Mouse (Mus musculus): Measurements from ENCODE around the gene Kidins220.

The Kidins220 gene

DNA sequence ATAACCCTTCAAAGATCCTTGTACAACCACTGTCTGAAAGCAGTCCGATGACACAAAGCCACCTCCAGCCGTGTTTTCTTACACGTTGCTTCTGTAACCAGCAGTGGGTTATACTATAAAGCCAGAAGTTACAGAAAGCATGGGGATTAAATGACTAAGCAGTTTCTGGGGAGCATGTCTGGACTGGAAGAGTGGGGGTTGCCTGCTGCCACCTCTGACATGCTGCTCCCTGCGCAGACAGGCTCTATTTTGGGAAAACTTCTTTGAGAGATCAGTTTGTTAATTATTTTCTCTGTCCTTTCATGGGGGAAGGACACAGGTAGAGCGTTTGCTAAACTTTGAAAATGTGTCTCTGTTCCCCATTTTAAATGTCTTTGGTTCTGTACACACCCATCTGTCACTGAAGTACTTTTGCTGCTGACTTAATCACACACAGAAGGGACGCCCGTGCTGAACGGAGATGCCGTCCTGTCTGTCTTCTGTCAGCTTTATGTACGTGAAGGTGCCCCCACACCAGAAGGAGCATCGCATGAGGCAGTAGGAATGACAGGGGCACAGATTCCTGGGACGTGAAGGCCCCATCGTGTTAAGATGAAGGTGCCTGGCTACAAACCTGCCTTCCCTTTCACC is 11.2 kb upstream of the Kidins220 start:
- no peak for DNase-seq (ENCODE audit: low read depth)

DNA sequence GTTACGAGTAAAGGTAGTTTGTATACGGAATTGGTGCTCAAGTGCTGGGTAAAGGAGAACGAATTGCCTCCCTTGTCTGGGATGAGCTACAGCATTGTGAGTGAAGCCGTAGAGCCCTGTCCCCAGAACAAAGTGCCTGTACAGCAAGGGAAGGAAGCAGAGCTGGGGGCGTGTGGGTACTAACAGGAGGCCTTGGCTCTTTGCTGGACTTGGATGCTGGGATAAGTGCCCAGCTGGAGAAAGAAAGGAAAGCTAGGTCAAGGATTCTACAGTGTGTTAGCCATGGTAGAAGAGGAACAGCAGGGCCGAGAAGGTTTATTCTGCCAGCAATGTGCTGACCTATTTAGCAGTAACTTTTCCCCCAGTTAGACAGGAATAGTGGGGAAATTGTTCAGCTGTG is 9.3 kb upstream of the Kidins220 start:
- DNase-seq (ENCODE audit: low read depth): no peak

DNA sequence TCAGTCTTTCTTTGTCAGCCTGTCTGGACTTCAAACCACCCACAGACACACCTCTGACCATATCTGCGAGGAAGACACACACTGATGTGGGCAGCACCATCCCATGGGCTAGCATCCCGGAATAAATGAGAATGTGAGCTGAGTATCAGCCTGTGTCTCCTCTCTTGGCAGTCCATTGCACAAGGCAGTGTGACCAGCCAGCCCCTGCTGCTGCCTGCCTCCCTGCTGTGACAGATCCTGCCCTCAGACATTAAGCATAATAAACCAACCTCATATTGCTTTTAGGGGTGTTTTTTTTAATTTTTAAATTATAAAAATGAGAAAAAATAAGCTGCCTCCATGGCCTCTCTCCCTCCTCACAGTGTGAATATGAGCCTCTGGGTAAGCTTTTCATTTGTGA is 8.7 kb upstream of the Kidins220 start:
- no peak for DNase-seq (ENCODE audit: low read depth)

DNA sequence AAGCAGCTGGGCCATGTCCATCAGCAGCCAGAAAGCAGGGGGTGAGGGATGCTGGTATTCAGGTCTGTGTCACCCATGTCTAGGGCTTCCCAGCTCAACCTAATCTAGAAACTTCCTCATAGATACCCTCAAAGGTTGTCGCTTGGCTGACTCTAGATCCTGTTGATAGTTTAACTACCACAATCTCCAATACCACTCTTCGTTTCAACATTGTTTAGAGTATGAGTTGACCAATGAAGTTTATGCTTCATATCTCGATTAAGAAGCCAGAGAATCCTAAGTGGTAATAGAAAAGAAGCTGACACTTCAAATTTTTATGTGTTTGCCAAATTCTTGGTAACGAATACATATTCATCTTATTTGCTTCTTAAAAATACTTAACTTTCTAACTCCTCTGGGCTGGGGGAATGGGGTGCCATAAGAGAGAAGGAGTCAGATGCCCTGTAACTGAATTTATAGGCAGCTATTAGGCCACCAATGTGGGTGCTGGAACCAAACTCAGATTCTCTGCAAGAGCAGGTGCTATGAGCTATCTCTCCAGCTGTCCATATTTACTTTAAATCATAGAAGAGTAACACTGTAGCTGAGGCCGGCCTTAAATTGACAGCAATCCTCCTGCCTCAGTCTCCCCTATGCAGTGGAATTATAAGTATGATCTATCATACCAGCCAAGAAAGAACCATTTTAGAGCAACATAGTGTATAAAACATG is 3.1 kb upstream of the Kidins220 start:
- no peak for DNase-seq (ENCODE audit: low read depth)

DNA sequence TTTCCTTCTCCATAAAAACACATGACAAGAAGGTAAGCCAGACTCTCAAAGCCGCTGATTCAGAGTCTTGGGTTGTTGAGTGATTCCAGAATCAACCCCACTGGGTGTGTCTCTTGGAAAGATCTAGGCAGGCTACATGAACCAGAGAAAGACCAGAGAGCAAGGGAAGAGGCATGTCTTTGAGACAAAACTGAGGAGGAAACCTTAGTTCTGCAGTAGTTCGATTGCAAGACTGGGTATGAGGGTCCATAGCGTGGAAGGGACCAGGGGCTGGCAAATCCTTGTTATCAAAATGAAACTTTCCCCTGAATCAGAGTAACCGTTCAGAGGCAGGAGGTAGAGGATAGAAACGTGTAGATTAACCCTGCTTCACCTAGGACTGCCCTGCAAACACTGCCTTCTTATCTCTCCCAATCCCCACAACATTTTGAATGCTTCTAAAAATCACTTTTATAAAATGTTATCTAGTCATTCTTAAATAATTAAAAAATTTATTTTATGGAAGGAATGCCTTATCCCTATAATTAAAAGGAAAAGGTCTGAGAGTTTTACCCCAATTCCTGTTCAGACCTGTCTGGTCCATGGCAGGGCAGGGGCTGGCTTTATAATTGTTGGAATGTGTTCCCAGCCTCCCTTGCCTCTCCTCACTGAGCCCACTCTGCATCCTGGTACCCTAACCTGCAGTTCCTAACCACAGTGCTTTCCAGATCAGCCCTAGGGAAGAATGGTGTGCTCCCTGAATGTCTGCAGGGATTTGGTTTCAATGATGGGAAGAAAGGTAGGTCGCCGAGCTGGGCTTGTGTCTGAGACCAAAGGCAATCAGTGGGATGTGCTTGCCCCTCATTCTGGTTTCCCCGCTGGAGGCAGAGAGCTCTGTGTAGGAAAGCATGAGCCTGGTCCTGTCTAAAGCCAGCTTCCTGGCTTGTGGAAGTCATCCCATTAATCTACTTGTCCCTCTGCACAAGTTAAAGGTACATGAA is 2.1 kb upstream of the Kidins220 start:
- DNase-seq (ENCODE audit: low read depth): no peak

DNA sequence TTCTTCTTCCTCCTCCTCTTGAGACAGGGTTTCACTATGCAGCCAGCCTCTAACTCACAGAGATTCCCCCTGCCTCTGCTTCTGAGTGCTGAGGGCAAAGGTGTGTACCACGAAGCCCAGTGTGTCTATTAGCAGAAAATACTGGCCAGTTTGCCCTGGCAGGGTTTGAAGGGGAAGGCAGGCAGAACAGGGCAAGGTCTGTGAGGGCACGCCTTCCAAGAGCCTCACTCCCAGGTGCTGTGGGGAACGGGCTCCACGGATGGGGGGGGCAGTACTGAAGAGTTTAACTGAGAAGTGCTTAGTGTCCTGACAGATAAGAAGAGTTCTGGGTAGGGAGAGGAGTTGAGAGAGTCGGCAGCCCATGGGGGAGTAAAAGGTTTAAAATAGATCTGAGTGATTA is 1.1 kb upstream of the Kidins220 start:
- no peak for DNase-seq (ENCODE audit: low read depth)

DNA sequence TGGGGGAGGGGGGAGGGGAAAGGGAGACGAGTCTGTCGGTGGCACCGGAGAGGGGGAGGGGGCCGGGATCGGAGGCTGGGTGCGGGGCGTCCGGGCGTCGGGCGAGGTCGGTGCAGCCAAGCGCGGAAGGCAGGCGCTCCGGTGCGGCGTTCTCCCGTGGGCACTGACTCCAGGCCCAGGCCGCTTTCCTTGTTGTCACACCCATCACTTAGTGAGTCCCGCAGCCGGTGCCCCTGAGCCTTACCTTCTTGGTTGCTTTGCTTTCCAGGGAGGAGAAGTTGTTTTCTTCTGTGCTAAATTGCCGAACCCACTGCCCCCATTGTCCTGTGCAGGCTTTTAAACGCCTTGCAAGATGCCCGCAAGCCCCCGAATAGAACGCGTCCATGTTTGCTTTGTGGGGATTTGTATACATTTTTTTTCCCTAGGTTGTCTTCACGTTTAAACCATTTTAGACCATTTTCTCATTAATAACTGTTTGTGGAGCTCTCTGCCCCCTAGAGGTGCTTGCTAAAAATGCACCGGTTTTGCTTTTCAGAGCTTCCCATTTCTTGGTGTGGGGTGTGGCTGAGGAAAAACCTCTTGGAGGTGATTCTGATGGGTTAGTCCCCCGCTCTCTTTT is 499 bp downstream of the Kidins220 start:
- peak; percentile 71 for DNase-seq (ENCODE audit: low read depth)

DNA sequence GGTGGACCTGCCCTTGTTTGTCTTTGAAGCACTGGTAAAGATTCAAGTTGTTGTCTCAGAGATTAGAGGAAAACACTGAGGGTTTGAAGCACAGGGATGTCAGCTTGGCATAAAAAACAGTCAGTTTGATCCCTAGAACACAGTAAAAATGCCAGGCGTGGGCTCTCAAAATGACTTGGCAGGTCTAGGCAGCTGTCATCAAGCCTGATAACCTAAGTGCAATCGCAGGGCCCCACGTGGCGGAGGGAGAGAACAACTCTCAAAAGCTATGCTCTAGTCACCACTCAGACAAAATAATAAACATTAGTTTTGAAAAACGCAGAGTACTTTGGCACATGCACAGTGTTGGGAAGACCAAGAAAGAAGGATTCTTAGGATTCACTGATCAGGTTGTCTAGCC is 10.5 kb downstream of the Kidins220 start:
- no peak for DNase-seq (ENCODE audit: low read depth)

DNA sequence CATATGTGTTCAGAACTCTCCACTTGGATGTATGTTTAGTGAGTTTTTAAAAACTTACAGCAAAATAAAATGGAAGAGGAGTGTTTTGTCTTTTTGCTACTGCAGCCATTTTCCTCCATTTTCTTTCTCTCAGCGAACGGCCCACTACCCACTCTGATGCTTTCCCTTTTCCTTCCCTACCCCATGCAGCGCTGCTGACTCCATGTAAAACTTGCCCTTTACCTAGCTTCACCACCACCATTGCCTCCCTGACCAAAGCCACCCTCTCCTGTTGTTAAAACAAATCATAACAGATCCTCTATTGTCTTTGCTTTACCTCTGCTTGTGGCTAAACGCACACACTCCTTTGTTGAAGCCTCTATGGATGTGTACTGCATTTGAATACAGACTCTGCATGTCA is 20.6 kb downstream of the Kidins220 start:
- DNase-seq (ENCODE audit: low read depth): no peak

DNA sequence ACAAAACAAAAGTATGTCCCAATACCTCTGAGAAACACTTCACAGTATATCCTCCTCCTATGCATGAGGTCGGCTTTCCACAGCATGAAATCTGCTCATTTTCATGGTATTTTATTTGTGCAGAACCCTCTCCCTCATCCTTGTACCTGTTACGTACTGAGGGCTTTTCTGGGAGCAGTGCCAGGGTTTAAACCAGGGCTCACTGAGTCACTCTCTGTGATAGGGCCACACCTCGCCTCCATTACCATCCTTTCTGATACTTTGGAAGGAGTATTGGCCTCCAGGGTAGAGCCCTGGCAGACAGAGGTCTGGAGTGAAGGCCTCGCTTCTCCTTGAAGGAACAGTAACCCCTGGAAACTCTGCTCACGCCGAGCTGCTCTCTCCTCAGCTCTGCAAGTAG is 30.6 kb downstream of the Kidins220 start:
- no peak for DNase-seq (ENCODE audit: low read depth)

DNA sequence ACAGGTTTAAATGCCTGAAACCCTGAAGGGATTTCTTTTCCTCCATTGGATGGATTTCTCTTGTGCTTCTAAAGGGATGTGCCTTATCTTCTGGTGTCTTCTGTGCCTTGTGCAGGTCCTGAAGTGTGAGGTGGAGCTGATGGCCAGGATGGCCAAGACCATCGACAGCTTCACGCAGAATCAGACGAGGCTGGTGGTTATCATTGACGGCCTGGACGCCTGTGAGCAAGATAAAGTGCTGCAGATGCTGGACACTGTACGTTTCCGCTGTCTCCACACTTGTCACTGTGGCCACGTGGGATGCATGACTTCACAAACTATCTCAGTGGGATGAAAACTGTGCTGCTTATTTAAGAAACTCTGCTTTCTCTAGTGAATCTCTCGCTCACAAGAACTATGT is 35.2 kb downstream of the Kidins220 start:
- DNase-seq (ENCODE audit: low read depth): no peak

DNA sequence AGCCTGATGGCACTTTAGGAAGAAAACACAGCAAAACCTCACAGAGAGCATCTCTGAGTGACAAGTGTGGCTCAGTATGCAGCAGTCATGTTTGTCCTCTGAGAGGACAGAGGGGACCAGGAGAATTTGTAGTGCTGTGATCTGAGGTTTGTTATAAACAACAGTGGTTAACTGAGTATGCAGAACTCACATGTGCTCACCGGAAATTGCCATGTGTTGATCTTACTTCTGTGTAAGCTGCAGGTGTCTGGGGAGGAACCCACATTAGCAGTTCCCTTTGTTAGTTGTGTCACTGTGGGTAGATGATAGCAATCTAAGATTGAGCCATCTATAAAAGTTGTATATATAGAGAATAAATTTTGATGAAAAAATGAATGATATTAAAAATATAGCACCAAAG is 35.7 kb downstream of the Kidins220 start:
- no peak for DNase-seq (ENCODE audit: low read depth)

DNA sequence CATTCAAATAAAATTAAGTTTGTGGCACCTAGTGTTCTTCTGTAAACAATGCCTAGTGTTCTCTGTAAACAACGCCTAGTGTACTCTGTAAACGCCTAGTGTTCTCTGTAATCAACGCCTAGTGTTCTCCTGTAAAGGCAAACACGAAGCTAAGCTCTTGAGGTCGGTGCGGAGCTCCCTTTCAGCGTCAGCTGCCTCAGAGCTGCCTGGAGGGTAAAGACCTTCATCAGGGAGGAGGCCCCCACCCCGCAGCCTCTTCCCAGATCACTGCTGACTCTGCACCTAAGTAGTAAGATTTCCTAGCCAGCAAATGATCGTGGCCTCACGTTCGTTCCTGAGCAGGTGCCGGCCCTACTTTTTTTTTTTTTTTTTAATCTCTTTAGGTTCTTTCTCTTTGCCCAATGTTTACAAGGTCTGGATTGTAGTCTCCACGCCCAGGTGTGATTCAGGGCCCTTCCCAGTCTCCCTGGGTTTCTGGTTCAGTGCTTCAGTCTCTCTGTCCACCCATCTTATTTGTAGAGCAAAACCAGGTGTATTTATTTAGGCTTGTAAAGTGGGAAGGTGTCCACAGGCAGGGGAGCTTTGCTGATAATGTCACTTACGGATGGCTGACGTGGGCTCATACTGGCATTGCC is 37.1 kb downstream of the Kidins220 start:
- no peak for DNase-seq (ENCODE audit: low read depth)

DNA sequence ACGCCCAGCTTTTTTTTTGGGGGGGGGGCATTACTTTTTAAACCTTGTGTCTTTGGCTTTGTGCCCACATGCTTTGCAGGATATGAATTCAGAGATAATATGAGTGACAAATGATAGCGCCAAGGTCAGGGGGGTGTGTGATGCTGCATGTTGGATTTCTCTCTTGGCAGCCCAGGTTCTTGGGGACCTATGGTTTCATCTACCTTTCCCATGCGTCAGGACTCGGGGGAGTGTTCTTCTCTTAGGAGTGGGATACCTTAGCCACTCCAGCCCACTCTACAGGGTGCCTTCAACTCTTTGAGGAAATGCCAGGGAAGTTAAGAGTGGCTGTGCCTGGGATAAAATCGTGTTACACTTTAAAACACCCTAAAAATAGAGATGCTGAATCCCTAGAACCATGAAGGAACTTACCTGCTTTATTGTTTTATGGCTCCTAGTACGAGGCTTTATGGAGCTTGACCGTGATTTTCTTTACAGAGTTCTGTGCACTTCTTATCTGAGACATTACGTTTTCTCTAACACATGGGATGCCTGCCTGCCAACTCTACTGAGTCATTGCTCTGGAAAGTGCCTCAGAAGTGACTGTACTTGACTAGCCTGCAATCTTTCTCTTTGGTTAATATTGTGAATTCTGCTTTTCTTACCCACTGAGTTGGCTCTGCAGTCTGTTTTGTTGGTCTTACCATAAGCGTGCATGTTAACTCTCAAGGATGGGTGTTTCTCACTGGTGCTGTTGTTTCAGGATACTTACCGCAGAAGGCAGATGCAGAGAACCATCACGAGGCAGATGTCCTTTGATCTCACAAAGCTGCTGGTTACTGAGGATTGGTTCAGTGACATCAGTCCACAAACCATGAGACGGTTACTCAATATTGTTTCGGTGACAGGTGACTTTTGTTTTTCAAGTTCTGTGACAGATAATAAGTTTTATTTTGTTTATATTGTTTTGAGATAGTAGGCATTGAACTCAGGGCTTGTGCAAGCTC is 38.1 kb downstream of the Kidins220 start:
- no peak for DNase-seq (ENCODE audit: low read depth)

DNA sequence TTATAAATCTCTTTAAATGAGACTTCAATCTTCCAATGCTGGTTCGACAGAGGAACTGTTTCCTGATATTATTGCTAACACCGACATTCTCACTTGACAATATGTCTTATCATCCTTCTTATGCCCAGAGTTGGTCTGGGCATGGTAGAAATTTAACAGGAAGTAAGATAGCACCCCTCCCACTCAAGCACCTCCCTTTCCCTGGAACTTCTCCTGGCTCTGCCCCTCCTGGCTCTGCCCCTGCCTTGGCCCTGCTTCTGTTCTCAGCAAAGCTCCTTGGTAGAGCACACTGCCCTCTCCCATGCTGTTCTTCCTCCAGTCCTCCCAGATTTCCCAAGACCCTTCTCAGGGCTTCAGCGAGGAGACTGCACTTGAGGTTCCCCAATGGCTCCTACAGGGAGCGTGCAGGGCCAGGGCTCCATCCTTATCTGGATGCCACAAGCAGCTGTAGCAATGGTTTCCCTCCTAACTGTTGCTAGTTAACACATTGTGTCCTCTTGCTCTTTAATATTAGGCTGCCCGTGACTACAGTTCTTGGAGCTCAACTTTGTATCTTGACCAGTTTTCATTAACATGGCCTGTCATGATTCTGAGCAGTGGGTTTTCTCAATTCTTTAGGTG is 39.7 kb downstream of the Kidins220 start:
- DNase-seq (ENCODE audit: low read depth): no peak

DNA sequence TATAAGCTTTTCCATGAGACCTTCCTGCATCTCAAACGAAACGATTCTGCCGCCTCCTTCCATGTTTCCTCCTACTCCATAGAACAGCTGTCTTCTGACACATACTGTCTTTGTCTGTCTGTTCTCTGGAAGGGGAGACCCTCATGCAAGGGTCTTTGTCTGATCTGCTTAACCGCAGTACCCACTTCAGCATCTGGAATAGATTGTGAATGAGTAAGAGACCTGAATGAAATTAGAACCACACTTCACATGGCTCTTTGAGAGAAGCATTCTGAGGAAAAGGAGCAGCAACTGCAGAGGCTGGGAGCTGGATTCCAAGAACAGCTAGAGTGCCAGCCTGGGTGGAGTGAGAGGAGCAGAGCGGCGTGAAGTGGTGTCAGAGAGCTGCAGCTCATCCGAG is 40.2 kb downstream of the Kidins220 start:
- DNase-seq (ENCODE audit: low read depth): no peak

DNA sequence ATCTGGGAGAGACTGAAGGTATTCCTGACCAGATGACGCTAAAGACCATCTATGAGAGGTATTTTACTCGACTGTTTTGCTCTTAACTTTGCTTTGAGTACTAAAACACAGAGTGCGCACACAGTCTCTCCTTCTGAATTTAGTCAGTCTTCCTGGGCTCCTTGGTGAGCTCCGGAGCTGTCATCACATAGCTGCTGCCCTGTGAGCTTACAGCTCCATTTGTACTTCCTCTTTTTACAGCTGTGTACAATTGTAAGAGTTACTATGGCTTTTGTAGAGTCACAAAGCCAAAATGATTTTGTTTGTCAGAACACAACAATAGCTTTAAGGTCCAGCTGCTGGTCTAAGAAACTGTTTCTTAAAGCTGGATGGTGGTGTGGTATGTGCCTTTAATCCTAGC is 42.3 kb downstream of the Kidins220 start:
- no peak for DNase-seq (ENCODE audit: low read depth)

DNA sequence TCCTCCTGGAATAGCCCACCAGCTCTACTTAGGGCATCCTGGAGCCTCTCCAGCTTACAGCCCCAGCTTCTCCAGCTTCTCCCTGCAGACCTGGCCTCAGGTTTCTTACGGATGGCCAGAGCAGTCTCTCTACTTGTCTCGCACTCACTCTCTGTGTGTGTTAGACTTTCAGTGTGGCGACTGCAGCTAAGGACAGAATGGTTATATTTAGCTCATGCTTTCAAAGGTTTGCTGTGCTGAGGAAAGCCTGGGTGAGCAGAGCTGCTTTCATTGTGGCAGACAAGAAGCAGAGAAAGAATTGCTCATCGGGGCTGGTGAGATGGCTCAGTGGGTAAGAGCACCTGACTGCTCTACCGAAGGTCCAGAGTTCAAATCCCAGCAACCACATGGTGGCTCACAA is 46.3 kb downstream of the Kidins220 start:
- DNase-seq (ENCODE audit: low read depth): no peak

DNA sequence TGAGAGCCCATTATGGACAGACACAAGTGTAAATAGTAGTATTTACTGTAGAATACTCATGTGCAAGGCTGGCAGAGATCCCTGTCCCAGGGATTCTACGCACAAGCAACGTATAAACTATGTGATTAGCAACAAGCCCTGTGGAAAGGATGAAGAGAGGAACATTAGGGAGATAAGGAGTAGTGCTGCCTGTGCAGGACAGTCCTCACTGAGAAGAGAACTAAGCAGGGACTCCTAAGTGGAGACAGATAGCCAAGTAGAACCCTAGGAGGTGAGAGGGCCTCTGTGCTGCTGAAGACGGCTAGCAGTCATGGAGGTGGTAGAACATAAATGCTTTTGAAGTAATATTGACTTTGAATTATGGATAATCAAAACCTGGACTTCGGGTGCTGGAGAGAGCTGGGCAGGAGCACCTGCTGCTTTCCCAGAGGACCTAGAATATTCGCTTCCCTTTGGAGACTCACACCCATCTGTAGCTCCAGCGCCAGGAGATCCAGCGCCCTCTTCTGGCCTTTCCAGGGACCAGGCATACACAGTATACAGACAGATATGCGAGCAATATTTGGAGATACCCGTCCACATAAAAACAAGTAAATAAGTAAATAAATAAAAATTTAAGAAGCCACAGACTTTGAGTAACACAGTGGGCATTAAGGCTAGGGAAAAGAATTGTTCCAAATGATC is 50.3 kb downstream of the Kidins220 start:
- no peak for DNase-seq (ENCODE audit: low read depth)

DNA sequence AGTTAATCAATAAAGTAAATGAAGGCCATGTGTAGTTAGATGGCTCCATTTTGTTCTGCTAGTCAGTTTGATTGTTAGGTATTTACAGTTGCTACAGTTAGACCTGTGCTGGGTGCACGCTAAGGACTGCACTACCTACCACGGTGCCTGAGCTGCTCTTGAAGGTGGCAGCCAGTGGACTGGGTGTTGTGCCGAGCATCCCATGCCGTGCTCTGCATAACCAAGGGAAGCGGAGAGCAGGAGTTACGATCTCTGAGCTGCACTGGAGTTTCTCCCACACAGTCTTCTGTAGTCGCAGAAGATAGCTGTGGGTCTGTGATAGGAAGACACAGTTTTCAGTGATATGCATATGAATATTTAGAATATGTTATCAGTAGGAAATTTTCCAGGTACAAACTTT is 51.6 kb downstream of the Kidins220 start:
- DNase-seq (ENCODE audit: low read depth): no peak

Measured in c-Kit-positive CD71-negative TER-119-negative erythroid progenitor cells, embryonic 14.5 days (primary cell).